Mouse (Mus musculus) macrophage (primary cell): ENCODE measurements around the gene Fstl1. TPM values are rescaled to one million over a fixed set of nuclear protein-coding genes. Genes with fewer than 3 reads are reported as not detected.

Source experiments
- H3K27ac ChIP-seq: fragments of 350-480 bp; formaldehyde crosslinking; 2 replicates; pipeline ENCODE4 v1.9.0; 2021
- H3K36me3 ChIP-seq: fragments of 350-480 bp; formaldehyde crosslinking; 2 replicates; pipeline ENCODE4 v1.9.0; 2021; ENCODE audit errors: inconsistent target
- H3K4me3 ChIP-seq: fragments of 350-480 bp; formaldehyde crosslinking; 2 replicates; pipeline ENCODE4 v1.9.0; 2021; ENCODE audit errors: inconsistent target
- H3K79me2 ChIP-seq: fragments of 350-480 bp; formaldehyde crosslinking; 2 replicates; pipeline ENCODE4 v1.9.0; 2021; ENCODE audit errors: inconsistent target
- WGBS: methylation state at CpG from one replicate; pipeline ENCODE4 v1.1.7; 2026; ENCODE audit warnings: inconsistent platforms; ENCODE audit not compliant: missing documents; 5-methylcytosine and 5-hydroxymethylcytosine counted together
- polyA plus RNA-seq: library from polyadenylated mRNA; stranded (reverse); fragments of 250-400 nt; gene quantifications from 3 replicates; pipeline ENCODE4 v1.2.4, GENCODE M21; 2018; ENCODE audit warnings: inconsistent platforms

Gene Fstl1
- polyA plus RNA-seq, 1 experiment from 2014 or later, result 0.13 TPM

- Histone ChIP-seq H3K36me3 (no peaks in the 10 kb centered on the region), H3K4me3 (no peak overlapping the region), H3K27ac (no peak overlapping the region), H3K79me2 (no peaks in the 10 kb centered on the region)
- WGBS, result 63% methylated on average over 8 of the region's 8 CpGs
Measured at GRCm38 (mm10) chr16:37857495-37857894, 80.8 kb downstream of the Fstl1 start.

- H3K27ac ChIP-seq, result no peak overlapping the region
- WGBS, result 69% methylated on average over 7 of the region's 7 CpGs
Measured at GRCm38 (mm10) chr16:37860213-37860612, 83.5 kb downstream of the Fstl1 start.

GRCm38 (mm10) chr16:37861029-37861428, 84.4 kb downstream of the Fstl1 start, which contains the start of gene Gm36028:
TSS of gene Gm36028 (minus strand) at chr16:37861146.
- Histone ChIP-seq H3K27ac (no peak within 1 kb of the TSS), H3K4me3 (no peak within 1 kb of the TSS), H3K79me2 (no peaks in the 10 kb centered on the region), H3K36me3 (no peaks in the 10 kb centered on the region)
- 96% methylated on average over 7 of the region's 7 CpGs for WGBS

More at GRCm38 (mm10) chr16:37860213-37860612, 83.5 kb downstream of the Fstl1 start:
- H3K4me3 ChIP-seq, result no peak overlapping the region
- H3K79me2 ChIP-seq, result no peaks in the 10 kb centered on the region
- no peaks in the 10 kb centered on the region for H3K36me3 ChIP-seq

GRCm38 (mm10) chr16:37863876-37864275, 87.2 kb downstream of the Fstl1 start:
- Histone ChIP-seq H3K79me2 (peaks cover under 1% of the 10 kb centered on the region; the same call in 1 of the 2 replicates), H3K36me3 (no peaks in the 10 kb centered on the region), H3K27ac (no peak overlapping the region), H3K4me3 (no peak overlapping the region)
- WGBS, result 76% methylated on average over 3 of the region's 3 CpGs

GRCm38 (mm10) chr16:37865841-37866240, 89.2 kb downstream of the Fstl1 start:
- Histone ChIP-seq H3K27ac (no peak overlapping the region), H3K36me3 (no peaks in the 10 kb centered on the region), H3K4me3 (no peak overlapping the region), H3K79me2 (peaks cover 21% of the 10 kb centered on the region)
- 87% methylated on average over 9 of the region's 9 CpGs for WGBS

GRCm38 (mm10) chr16:37867791-37868505, 91.3 kb downstream of the Fstl1 start, which contains the start of gene Lrrc58:
TSS of gene Lrrc58 (plus strand) at chr16:37868389.
- Histone ChIP-seq H3K79me2 (peaks cover 42% of the 10 kb centered on the region), H3K36me3 (no peaks in the 10 kb centered on the region), H3K4me3 (peak within 1 kb of the TSS; percentile 77), H3K27ac (peak within 1 kb of the TSS; percentile 61)
- WGBS, result 4% methylated on average over 80 of the region's 86 CpGs

GRCm38 (mm10) chr16:37868506-37869469, 92.1 kb downstream of the Fstl1 start:
- Histone ChIP-seq H3K79me2 (peaks cover 50% of the 10 kb centered on the region), H3K36me3 (no peaks in the 10 kb centered on the region), H3K4me3 (peak overlapping the region; percentile 77), H3K27ac (peak overlapping the region; percentile 61)
- under 1% methylated on average over 72 of the region's 87 CpGs for WGBS

GRCm38 (mm10) chr16:37869470-37870231, 93.0 kb downstream of the Fstl1 start:
- Histone ChIP-seq H3K36me3 (no peaks in the 10 kb centered on the region), H3K27ac (peak overlapping the region; percentile 61), H3K4me3 (peak overlapping the region; percentile 77), H3K79me2 (peaks cover 59% of the 10 kb centered on the region)
- 26% methylated on average over 2 of the region's 4 CpGs for WGBS

- Histone ChIP-seq H3K36me3 (no peaks in the 10 kb centered on the region), H3K79me2 (peaks cover 74% of the 10 kb centered on the region), H3K4me3 (no peak overlapping the region), H3K27ac (no peak overlapping the region)
- 39% methylated on average over 4 of the region's 4 CpGs for WGBS
Measured at GRCm38 (mm10) chr16:37871112-37871715, 94.5 kb downstream of the Fstl1 start.

- no peak overlapping the region for H3K27ac ChIP-seq
- H3K4me3 ChIP-seq, result no peak overlapping the region
- WGBS, result 54% methylated on average over 4 of the region's 4 CpGs
- peaks cover 100% of the 10 kb centered on the region for H3K79me2 ChIP-seq
- peaks cover 10% of the 10 kb centered on the region; the same call in 1 of the 2 replicates for H3K36me3 ChIP-seq
Measured at GRCm38 (mm10) chr16:37874501-37875235, 98.0 kb downstream of the Fstl1 start.

GRCm38 (mm10) chr16:37877406-37877805, 100.7 kb downstream of the Fstl1 start:
- WGBS, result 100% methylated on average over 3 of the region's 3 CpGs
- H3K4me3 ChIP-seq, result no peak overlapping the region
- H3K27ac ChIP-seq, result no peak overlapping the region
- peaks cover 20% of the 10 kb centered on the region; the same call in 1 of the 2 replicates for H3K36me3 ChIP-seq
- peaks cover 100% of the 10 kb centered on the region for H3K79me2 ChIP-seq

- H3K79me2 ChIP-seq, result peaks cover 100% of the 10 kb centered on the region
- peaks cover 34% of the 10 kb centered on the region; the same call in 1 of the 2 replicates for H3K36me3 ChIP-seq
- 71% methylated on average over 7 of the region's 7 CpGs for WGBS
- no peak overlapping the region for H3K4me3 ChIP-seq
- H3K27ac ChIP-seq, result no peak overlapping the region
Measured at GRCm38 (mm10) chr16:37878951-37879505, 102.4 kb downstream of the Fstl1 start.
